Mouse (Mus musculus): ENCODE results near the gene Aspscr1.

Aspscr1 gene

GRCm38 (mm10) chr11:120731858-120732680 is 59.3 kb downstream of the Aspscr1 start, which contains the start of gene Cbr2:
Cbr2 (minus strand) TSS chr11:120732114.
- DNase-seq (ENCODE audit: low spot score in 2 of 2): no peak

GRCm38 (mm10) chr11:120733521-120733920 is 60.7 kb downstream of the Aspscr1 start:
- no peak for DNase-seq (ENCODE audit: low spot score in 2 of 2)

- DNase-seq (ENCODE audit: low spot score in 2 of 2): no peak
Measured at GRCm38 (mm10) chr11:120736424-120736823, 63.7 kb downstream of the Aspscr1 start.

GRCm38 (mm10) chr11:120740981-120741380 is 68.2 kb downstream of the Aspscr1 start:
- no peak for DNase-seq (ENCODE audit: low spot score in 2 of 2)

- DNase-seq (ENCODE audit: low spot score in 2 of 2): no peak
Measured at GRCm38 (mm10) chr11:120744121-120744701, 71.4 kb downstream of the Aspscr1 start.

GRCm38 (mm10) chr11:120747974-120748373 is 75.2 kb downstream of the Aspscr1 start:
- DNase-seq (ENCODE audit: low spot score in 2 of 2): no peak

- DNase-seq (ENCODE audit: low spot score in 2 of 2): peak in 1 of 2 experiments; percentile 65
Measured at GRCm38 (mm10) chr11:120749430-120749829, 76.7 kb downstream of the Aspscr1 start.

GRCm38 (mm10) chr11:120751606-120752005 is 78.8 kb downstream of the Aspscr1 start:
- DNase-seq (ENCODE audit: low spot score in 2 of 2): no peak
